Comparison of ENCODE assay signal across 10 mouse cellular contexts in genomic region chr10:125917436-125917871, GRCm38 (mm10). TPM values are rescaled to one million over a fixed set of nuclear protein-coding genes. Genes with fewer than 3 reads are reported as not detected.
A peak's percentile ranks its signal among the peaks of the same experiment; 100 is the strongest.
DNase-seq lines count a peak whose midpoint lies in the region; ATAC-seq and TF ChIP-seq lines count a peak whose summit lies in the region.
"Had no signal": no experiment of that assay in that cellular context is flagged by ENCODE, and none has a peak within 500 bp of the region (broad histone marks: within the 10 kb centered on the region; RNA-seq: fewer than 3 reads in every experiment).

No protein-coding gene starts in this region.

- peak; percentile 17 for DNase-seq in kidney, postnatal 14 days
- no peak for DNase-seq in kidney, adult 8-10 months
- DNase-seq in layer of hippocampus, postnatal 14 days (ENCODE audit: low spot score in 2 of 2): no peak
- DNase-seq in thymus, adult 2 months: no peak
- DNase-seq: cerebellum, postnatal 36 days had no signal

- 3% methylated on average over 9 of the region's 9 CpGs for WGBS in embryonic facial prominence, embryonic 12.5 days
- WGBS in intestine, embryonic 15.5 days: 11% methylated on average over 9 of the region's 9 CpGs
- 10% methylated on average over 9 of the region's 9 CpGs for WGBS in neural tube, embryonic 13.5 days
- 12% methylated on average over 9 of the region's 9 CpGs for WGBS in thymus, adult 2 months

- H3K4me2 ChIP-seq in embryonic facial prominence, embryonic 12.5 days (replicated peaks): peak overlapping the region; percentile 41
- peak overlapping the region; percentile 52 for H3K4me2 ChIP-seq in intestine, embryonic 15.5 days (replicated peaks)
- peak overlapping the region; percentile 45 for H3K4me2 ChIP-seq in neural tube, embryonic 13.5 days

- 0 out of 2 replicates have a peak, but pooled peaks cover 2% of the 10 kb centered on the region for H3K27me3 ChIP-seq in embryonic facial prominence, embryonic 12.5 days
- no peaks in the 10 kb centered on the region for H3K27me3 ChIP-seq in intestine, embryonic 15.5 days (replicated peaks)
- H3K27me3 ChIP-seq in neural tube, embryonic 13.5 days: peaks cover 26% of the 10 kb centered on the region
- H3K27me3 ChIP-seq in thymus, adult 2 months (ENCODE audit: control insufficient read depth, insufficient read depth, low read length): no peaks in the 10 kb centered on the region

- no peak overlapping the region for H3K27ac ChIP-seq in embryonic facial prominence, embryonic 12.5 days
- H3K27ac ChIP-seq in intestine, embryonic 15.5 days: no peak overlapping the region
- no peak overlapping the region for H3K27ac ChIP-seq in neural tube, embryonic 13.5 days (replicated peaks)
- no peak overlapping the region for H3K27ac ChIP-seq in thymus, adult 2 months (ENCODE audit: control insufficient read depth, insufficient read depth, low read length)
- H3K27ac ChIP-seq: layer of hippocampus, adult 2 months had no signal

- 0 out of 2 replicates have a peak overlapping the region, but pooled peaks have one; percentile 9 for H3K4me3 ChIP-seq in embryonic facial prominence, embryonic 12.5 days
- H3K4me3 ChIP-seq in intestine, embryonic 15.5 days (replicated peaks): no peak overlapping the region
- no peak overlapping the region for H3K4me3 ChIP-seq in neural tube, embryonic 13.5 days
- H3K4me3 ChIP-seq in thymus, adult 2 months (ENCODE audit: control insufficient read depth, insufficient read depth, low read length): no peak overlapping the region
- H3K4me3 ChIP-seq: layer of hippocampus, adult 2 months had no signal

- H3K9ac ChIP-seq in embryonic facial prominence, embryonic 12.5 days: no peak overlapping the region
- no peak overlapping the region for H3K9ac ChIP-seq in intestine, embryonic 15.5 days
- no peak overlapping the region for H3K9ac ChIP-seq in neural tube, embryonic 13.5 days

- peaks cover 23% of the 10 kb centered on the region for H3K4me1 ChIP-seq in embryonic facial prominence, embryonic 12.5 days
- H3K4me1 ChIP-seq in intestine, embryonic 15.5 days (replicated peaks): peaks cover 5% of the 10 kb centered on the region; the same call in 1 of the 2 replicates
- peaks cover 23% of the 10 kb centered on the region for H3K4me1 ChIP-seq in neural tube, embryonic 13.5 days (replicated peaks)
- no peaks in the 10 kb centered on the region for H3K4me1 ChIP-seq in thymus, adult 2 months (replicated peaks; ENCODE audit: control insufficient read depth, insufficient read depth, low read length)

- no peak for TF ChIP-seq POLR2A in thymus, adult 2 months (IDR thresholded peaks at IDR 0.05; ENCODE audit: control insufficient read depth, extremely low read depth, insufficient read depth, low read length, poor library complexity)

- no peak for TF ChIP-seq CTCF in thymus, adult 2 months (IDR thresholded peaks at IDR 0.05; ENCODE audit: borderline replicate concordance, control insufficient read depth, extremely low read depth, insufficient read depth, low read length, poor library complexity)

- ATAC-seq in embryonic facial prominence, embryonic 12.5 days (ENCODE audit: insufficient number of reproducible peaks, insufficient read depth, low FRiP score, low TSS enrichment): peak; percentile 52; the same call in 1 of the 2 replicates
- no peak for ATAC-seq in intestine, embryonic 15.5 days
- 0 out of 2 replicates have a peak, but pooled peaks have one; percentile 47 for ATAC-seq in neural tube, embryonic 13.5 days (ENCODE audit: low read depth)
- ATAC-seq in frontal cortex, adult (ENCODE audit: low TSS enrichment): no peak

- H3K36me3 ChIP-seq in embryonic facial prominence, embryonic 12.5 days: no peaks in the 10 kb centered on the region
- H3K36me3 ChIP-seq in intestine, embryonic 15.5 days: no peaks in the 10 kb centered on the region
- no peaks in the 10 kb centered on the region for H3K36me3 ChIP-seq in neural tube, embryonic 13.5 days
- H3K36me3 ChIP-seq in thymus, adult 2 months (ENCODE audit: control insufficient read depth, insufficient read depth, low read length): no peaks in the 10 kb centered on the region

- H3K9me3 ChIP-seq in embryonic facial prominence, embryonic 12.5 days: no peaks in the 10 kb centered on the region
- H3K9me3 ChIP-seq in intestine, embryonic 15.5 days: no peaks in the 10 kb centered on the region
- no peaks in the 10 kb centered on the region for H3K9me3 ChIP-seq in neural tube, embryonic 13.5 days

RNA-seq across cellular contexts. Expression of gene Lrig3, which starts 48.5 kb away (rescaled TPM):
- polyA plus RNA-seq in embryonic facial prominence, embryonic 12.5 days (2016; fragmentation: Nextera tagmentation; extraction: Ambion mirVana): 49.5 and 53.2 TPM in 2 replicates
- polyA plus RNA-seq in intestine, embryonic 15.5 days (2015; fragmentation: Nextera tagmentation; extraction: Ambion mirVana): 13.7 and 14.8 TPM in 2 replicates
- polyA plus RNA-seq in neural tube, embryonic 13.5 days (2015; fragmentation: Nextera tagmentation; extraction: Ambion mirVana): 6.0 and 7.2 TPM in 2 replicates
- 1 to 10 TPM; 3.1 to 3.5 TPM for total RNA-seq in layer of hippocampus, postnatal 14 days (2021)
- polyA plus RNA-seq in thymus, adult 2 months (2012; rRNA removed): 2.2 and 2.3 TPM in 2 replicates

Comparison
In these comparisons a context has a peak if more than half of its experiments do, and no peak if none do; other contexts are left out.
1. ATAC-seq: peak in embryonic facial prominence, embryonic 12.5 days (single experiment) and neural tube, embryonic 13.5 days (single experiment); none in intestine, embryonic 15.5 days (single experiment) and frontal cortex, adult (single experiment).
2. Peak in every context shown above with its lines, with median percentiles within 50 percentile points of each other: H3K4me2 ChIP-seq.